Mouse (Mus musculus): ENCODE measurements around the gene Ccdc149. TPM values are rescaled to one million over a fixed set of nuclear protein-coding genes. Genes with fewer than 3 reads are reported as not detected.

Gene Ccdc149
- polyA plus RNA-seq, 1 experiment from 2014 or later: 2.8 TPM

GRCm38 (mm10) chr5:52367866-52368840, 103.2 kb downstream of the Ccdc149 start:
- H3K27me3 ChIP-seq (replicated peaks; ENCODE audit: control insufficient read depth, insufficient read depth, low read length): no peaks in the 10 kb centered on the region
- WGBS: 56% methylated on average over 63 of the region's 63 CpGs
- peaks cover 9% of the 10 kb centered on the region for H3K4me1 ChIP-seq (ENCODE audit: control insufficient read depth, insufficient read depth, low read length)
- no peak for ATAC-seq
- H3K9me3 ChIP-seq (ENCODE audit: control insufficient read depth, low read length): no peaks in the 10 kb centered on the region
- H3K9ac ChIP-seq (ENCODE audit: low read depth, low read length): peak overlapping the region; percentile 45; the same call in 1 of the 2 replicates
- H3K4me3 ChIP-seq (ENCODE audit: low read length): peak overlapping the region; percentile 12; the same call in 1 of the 2 replicates
- H3K4me2 ChIP-seq (ENCODE audit: low read depth, low read length): peak overlapping the region; percentile 46
- no peaks in the 10 kb centered on the region for H3K36me3 ChIP-seq (ENCODE audit: control insufficient read depth, insufficient read depth, low read length)
- no peak overlapping the region for H3K27ac ChIP-seq (ENCODE audit: low read length)

GRCm38 (mm10) chr5:52366661-52367060, 104.7 kb downstream of the Ccdc149 start:
- no peak overlapping the region for H3K27ac ChIP-seq (ENCODE audit: low read length)
- no peak for ATAC-seq

GRCm38 (mm10) chr5:52365930-52366329, 105.4 kb downstream of the Ccdc149 start:
- Histone ChIP-seq H3K36me3 (ENCODE audit: control insufficient read depth, insufficient read depth, low read length) (no peaks in the 10 kb centered on the region), H3K4me2 (ENCODE audit: low read depth, low read length) (no peak overlapping the region), H3K4me3 (ENCODE audit: low read length) (no peak overlapping the region), H3K9ac (ENCODE audit: low read depth, low read length) (no peak overlapping the region), H3K27ac (ENCODE audit: low read length) (no peak overlapping the region), H3K27me3 (replicated peaks; ENCODE audit: control insufficient read depth, insufficient read depth, low read length) (no peaks in the 10 kb centered on the region), H3K4me1 (ENCODE audit: control insufficient read depth, insufficient read depth, low read length) (peaks cover 10% of the 10 kb centered on the region), H3K9me3 (ENCODE audit: control insufficient read depth, low read length) (no peaks in the 10 kb centered on the region)
- ATAC-seq: no peak
- 81% methylated on average over 5 of the region's 5 CpGs for WGBS

More at GRCm38 (mm10) chr5:52366661-52367060, 104.7 kb downstream of the Ccdc149 start:
- WGBS: 74% methylated on average over 2 of the region's 2 CpGs
- H3K4me2 ChIP-seq (ENCODE audit: low read depth, low read length): no peak overlapping the region
- no peaks in the 10 kb centered on the region for H3K36me3 ChIP-seq (ENCODE audit: control insufficient read depth, insufficient read depth, low read length)
- H3K9ac ChIP-seq (ENCODE audit: low read depth, low read length): no peak overlapping the region
- H3K4me3 ChIP-seq (ENCODE audit: low read length): no peak overlapping the region
- peaks cover 10% of the 10 kb centered on the region for H3K4me1 ChIP-seq (ENCODE audit: control insufficient read depth, insufficient read depth, low read length)
- no peaks in the 10 kb centered on the region for H3K27me3 ChIP-seq (replicated peaks; ENCODE audit: control insufficient read depth, insufficient read depth, low read length)
- H3K9me3 ChIP-seq (ENCODE audit: control insufficient read depth, low read length): no peaks in the 10 kb centered on the region

- 60% methylated on average over 5 of the region's 5 CpGs for WGBS
Observed at GRCm38 (mm10) chr5:52364521-52364920, 106.8 kb downstream of the Ccdc149 start.

GRCm38 (mm10) chr5:52363468-52364150, 107.7 kb downstream of the Ccdc149 start, which contains the start of gene Sod3:
Gene Sod3 (plus strand): TSS chr5:52363791.
- no peak within 1 kb of the TSS for H3K9ac ChIP-seq (ENCODE audit: low read depth, low read length)
- 29% methylated on average over 11 of the region's 11 CpGs for WGBS
- ATAC-seq: no peak
- H3K27ac ChIP-seq (ENCODE audit: low read length): no peak within 1 kb of the TSS
- H3K36me3 ChIP-seq (ENCODE audit: control insufficient read depth, insufficient read depth, low read length): no peaks in the 10 kb centered on the region
- H3K4me1 ChIP-seq (ENCODE audit: control insufficient read depth, insufficient read depth, low read length): peaks cover 16% of the 10 kb centered on the region
- H3K27me3 ChIP-seq (replicated peaks; ENCODE audit: control insufficient read depth, insufficient read depth, low read length): no peaks in the 10 kb centered on the region
- H3K4me2 ChIP-seq (ENCODE audit: low read depth, low read length): no peak within 1 kb of the TSS
- H3K9me3 ChIP-seq (ENCODE audit: control insufficient read depth, low read length): no peaks in the 10 kb centered on the region
- H3K4me3 ChIP-seq (ENCODE audit: low read length): no peak within 1 kb of the TSS

More at GRCm38 (mm10) chr5:52364521-52364920, 106.8 kb downstream of the Ccdc149 start:
- H3K36me3 ChIP-seq (ENCODE audit: control insufficient read depth, insufficient read depth, low read length): no peaks in the 10 kb centered on the region
- H3K4me3 ChIP-seq (ENCODE audit: low read length): no peak overlapping the region
- no peaks in the 10 kb centered on the region for H3K9me3 ChIP-seq (ENCODE audit: control insufficient read depth, low read length)
- no peak for ATAC-seq
- no peaks in the 10 kb centered on the region for H3K27me3 ChIP-seq (replicated peaks; ENCODE audit: control insufficient read depth, insufficient read depth, low read length)
- no peak overlapping the region for H3K27ac ChIP-seq (ENCODE audit: low read length)
- H3K4me1 ChIP-seq (ENCODE audit: control insufficient read depth, insufficient read depth, low read length): peaks cover 16% of the 10 kb centered on the region
- no peak overlapping the region for H3K9ac ChIP-seq (ENCODE audit: low read depth, low read length)
- H3K4me2 ChIP-seq (ENCODE audit: low read depth, low read length): no peak overlapping the region

GRCm38 (mm10) chr5:52362776-52363467, 108.4 kb downstream of the Ccdc149 start:
- WGBS: 72% methylated on average over 6 of the region's 6 CpGs
- no peak overlapping the region for H3K4me2 ChIP-seq (ENCODE audit: low read depth, low read length)
- no peak for ATAC-seq
- H3K36me3 ChIP-seq (ENCODE audit: control insufficient read depth, insufficient read depth, low read length): no peaks in the 10 kb centered on the region
- no peak overlapping the region for H3K4me3 ChIP-seq (ENCODE audit: low read length)
- H3K9me3 ChIP-seq (ENCODE audit: control insufficient read depth, low read length): no peaks in the 10 kb centered on the region
- H3K27ac ChIP-seq (ENCODE audit: low read length): no peak overlapping the region
- H3K4me1 ChIP-seq (ENCODE audit: control insufficient read depth, insufficient read depth, low read length): peaks cover 16% of the 10 kb centered on the region
- no peaks in the 10 kb centered on the region for H3K27me3 ChIP-seq (replicated peaks; ENCODE audit: control insufficient read depth, insufficient read depth, low read length)
- H3K9ac ChIP-seq (ENCODE audit: low read depth, low read length): no peak overlapping the region

GRCm38 (mm10) chr5:52360286-52361049, 110.9 kb downstream of the Ccdc149 start:
- Histone ChIP-seq H3K27me3 (replicated peaks; ENCODE audit: control insufficient read depth, insufficient read depth, low read length) (no peaks in the 10 kb centered on the region), H3K4me3 (ENCODE audit: low read length) (peak overlapping the region; percentile 22; the same call in 1 of the 2 replicates), H3K4me1 (ENCODE audit: control insufficient read depth, insufficient read depth, low read length) (peaks cover 30% of the 10 kb centered on the region), H3K27ac (ENCODE audit: low read length) (peak overlapping the region; percentile 89), H3K4me2 (ENCODE audit: low read depth, low read length) (peak overlapping the region; percentile 32), H3K9ac (ENCODE audit: low read depth, low read length) (peak overlapping the region; percentile 55), H3K36me3 (ENCODE audit: control insufficient read depth, insufficient read depth, low read length) (no peaks in the 10 kb centered on the region), H3K9me3 (ENCODE audit: control insufficient read depth, low read length) (no peaks in the 10 kb centered on the region)
- WGBS: 47% methylated on average over 21 of the region's 21 CpGs
- ATAC-seq: peak; percentile 89

GRCm38 (mm10) chr5:52358120-52358519, 113.2 kb downstream of the Ccdc149 start:
- H3K36me3 ChIP-seq (ENCODE audit: control insufficient read depth, insufficient read depth, low read length): no peaks in the 10 kb centered on the region
- H3K9me3 ChIP-seq (ENCODE audit: control insufficient read depth, low read length): no peaks in the 10 kb centered on the region
- no peaks in the 10 kb centered on the region for H3K27me3 ChIP-seq (replicated peaks; ENCODE audit: control insufficient read depth, insufficient read depth, low read length)
- H3K4me3 ChIP-seq (ENCODE audit: low read length): no peak overlapping the region
- H3K9ac ChIP-seq (ENCODE audit: low read depth, low read length): no peak overlapping the region
- no peak for ATAC-seq
- peaks cover 20% of the 10 kb centered on the region for H3K4me1 ChIP-seq (ENCODE audit: control insufficient read depth, insufficient read depth, low read length)
- H3K4me2 ChIP-seq (ENCODE audit: low read depth, low read length): no peak overlapping the region
- WGBS: 58% methylated on average over 6 of the region's 6 CpGs
- H3K27ac ChIP-seq (ENCODE audit: low read length): no peak overlapping the region
